Mouse (Mus musculus) heart, adult 11 months (tissue): ENCODE results near the gene Focad.
A peak's percentile ranks its signal among the peaks of the same experiment; 100 is the strongest.

Source experiments
- DNase-seq: peaks from one replicate; pipeline ENCODE4 v3.0.0; 2022

Focad gene

DNA sequence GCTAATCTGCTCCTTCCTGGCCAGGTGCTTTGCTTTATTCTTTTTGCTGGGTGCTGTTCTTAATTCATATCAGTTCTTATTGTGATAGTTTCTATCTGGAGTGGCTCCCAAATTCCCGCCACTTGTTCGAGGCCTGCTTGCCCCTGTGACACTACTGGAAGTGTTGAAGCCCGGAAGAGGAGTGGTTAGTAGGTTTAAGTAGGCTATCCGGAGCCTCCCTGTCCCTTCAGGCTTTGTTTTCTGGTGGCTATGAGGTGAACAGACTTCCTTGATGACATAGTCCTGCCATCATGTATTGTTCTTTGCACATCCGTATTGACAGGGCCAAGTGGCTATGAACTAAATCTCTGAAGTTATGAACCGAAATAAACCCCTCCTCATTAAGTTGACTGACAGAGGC is 123.9 kb downstream of the Focad start:
- DNase-seq = peak; percentile 90

DNA sequence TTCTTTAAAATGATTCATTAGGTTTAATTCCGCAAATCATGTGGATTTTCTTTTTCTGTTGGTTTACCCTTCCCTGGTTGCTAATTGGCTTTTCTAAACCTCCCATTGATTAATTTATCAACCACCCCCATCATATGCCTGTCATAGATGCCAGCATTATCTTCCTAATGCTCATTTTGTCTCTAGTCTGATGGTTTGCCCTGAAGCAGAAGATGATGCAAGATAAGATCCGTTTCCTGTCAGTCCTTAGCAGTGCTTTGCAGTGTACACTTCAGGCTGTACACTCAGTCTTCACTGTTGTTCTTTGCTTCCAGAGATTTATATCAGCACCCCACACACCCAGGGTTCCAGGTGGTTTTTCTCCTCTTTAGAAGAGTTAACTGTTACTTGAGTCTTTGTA is 124.4 kb downstream of the Focad start:
- no peak for DNase-seq

DNA sequence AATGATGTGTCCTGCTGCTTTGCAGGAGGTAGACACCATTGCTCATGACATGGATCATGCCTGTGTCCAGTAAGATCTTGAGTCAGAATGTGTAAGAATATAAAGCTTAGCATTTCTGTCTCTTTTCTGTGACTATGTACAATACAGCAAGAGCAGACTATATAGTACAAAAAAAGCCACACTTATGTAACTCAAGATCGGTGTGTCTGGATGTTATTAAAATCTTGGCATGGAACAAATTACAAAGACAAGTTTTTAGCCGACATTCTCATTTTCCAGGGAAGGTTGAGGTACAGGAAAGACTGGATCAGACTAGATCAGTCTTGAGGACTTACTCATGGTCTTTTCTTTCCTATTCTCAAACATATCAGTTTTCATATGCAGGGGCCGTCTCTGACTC is 136.9 kb downstream of the Focad start:
- no peak for DNase-seq

DNA sequence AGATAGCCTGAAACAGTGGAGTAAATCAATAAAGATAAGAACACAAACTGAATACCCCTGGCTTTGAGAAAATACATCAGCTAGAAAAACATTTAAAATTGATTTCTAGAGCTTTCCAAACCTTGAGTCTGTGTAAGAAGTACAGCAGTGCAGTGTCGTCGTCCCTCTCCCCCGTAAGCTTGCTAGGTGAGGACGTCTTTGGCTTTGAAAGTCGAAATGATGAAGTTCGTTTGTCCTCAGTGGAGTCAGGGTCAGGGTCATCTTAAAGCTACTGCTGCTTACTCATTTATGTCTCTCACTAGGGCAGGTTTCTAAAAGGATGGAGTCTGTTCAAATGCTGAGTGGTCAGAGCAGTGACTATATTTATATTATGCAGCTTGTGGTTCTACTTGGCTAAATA is 141.5 kb downstream of the Focad start:
- peak; percentile 56 for DNase-seq

DNA sequence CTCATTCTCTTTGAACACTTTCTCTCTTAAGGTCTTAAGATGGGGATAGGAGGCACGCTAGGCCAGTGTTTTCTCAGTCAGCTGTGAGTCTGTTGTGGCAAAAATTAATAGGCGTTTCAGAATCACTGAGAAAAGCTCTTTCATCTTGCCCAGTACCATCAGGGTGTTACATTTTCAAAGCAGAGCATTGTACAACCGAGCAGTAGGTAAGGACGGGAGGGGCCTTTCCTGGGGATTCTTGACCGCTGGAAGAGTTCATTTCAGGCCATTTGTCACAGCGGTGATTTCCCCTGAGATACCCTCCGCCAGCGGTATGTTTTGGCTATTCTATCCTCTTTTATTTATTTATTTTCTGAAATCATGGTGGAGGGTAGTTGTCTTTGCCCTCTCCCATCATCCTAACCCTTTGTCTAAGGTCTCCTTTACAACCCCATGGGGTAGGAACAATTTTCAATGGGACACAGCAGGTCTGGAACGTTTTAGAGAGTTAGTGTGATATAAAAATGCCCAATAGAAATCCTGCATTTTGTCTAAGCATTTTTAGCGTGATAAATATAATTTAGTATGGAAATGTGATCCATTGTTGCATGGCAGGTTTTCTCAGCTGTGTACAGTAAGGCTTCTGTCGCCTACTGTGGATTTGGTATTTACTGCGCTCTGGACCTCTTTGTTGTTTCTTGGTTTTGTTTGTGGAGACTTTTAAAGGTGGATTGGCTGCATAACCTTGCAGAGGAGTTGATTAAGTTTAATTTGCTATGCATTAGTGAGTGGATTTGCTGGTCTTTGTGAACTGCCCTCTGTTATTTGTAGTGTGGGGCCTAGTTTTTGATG is 142.7 kb downstream of the Focad start:
- peak; percentile 74 for DNase-seq

DNA sequence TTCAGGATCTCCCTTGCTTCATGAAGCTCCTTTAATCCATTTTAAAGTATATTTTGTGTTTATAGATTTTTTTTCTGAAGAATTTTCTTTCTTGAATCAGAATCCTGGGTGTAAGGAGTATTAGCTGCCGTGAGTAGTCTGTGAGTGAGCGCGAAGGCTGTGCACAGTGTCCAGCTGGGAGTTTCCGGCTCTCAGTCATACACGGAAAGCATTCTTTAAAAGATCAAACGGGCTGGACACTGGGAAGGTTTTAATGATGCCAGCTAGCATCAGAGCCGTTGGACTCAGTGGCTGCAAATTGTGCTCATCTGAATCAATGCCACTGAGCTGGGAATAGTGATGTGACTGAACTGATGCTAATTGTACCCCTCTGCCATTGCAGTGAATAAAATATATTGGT is 143.9 kb downstream of the Focad start:
- DNase-seq = peak; percentile 68

DNA sequence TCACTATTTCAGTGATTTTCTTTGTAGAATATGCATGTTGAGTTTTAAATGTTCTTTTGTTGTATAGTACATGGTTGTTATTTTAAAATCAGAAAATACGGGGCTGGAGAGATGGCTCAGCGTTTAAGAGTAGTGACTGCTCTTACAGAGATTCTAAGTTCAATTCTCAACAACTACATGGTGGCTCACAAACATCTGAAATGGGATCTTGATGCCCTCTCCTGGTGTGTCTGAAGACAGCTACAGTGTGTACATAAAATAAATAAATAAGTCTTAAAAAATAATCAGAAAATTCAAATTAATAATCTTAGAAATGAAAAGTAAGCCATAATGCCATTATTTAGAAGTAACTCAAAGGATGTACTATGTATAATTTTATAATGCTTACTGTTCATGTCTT is 149.4 kb downstream of the Focad start:
- DNase-seq = no peak

DNA sequence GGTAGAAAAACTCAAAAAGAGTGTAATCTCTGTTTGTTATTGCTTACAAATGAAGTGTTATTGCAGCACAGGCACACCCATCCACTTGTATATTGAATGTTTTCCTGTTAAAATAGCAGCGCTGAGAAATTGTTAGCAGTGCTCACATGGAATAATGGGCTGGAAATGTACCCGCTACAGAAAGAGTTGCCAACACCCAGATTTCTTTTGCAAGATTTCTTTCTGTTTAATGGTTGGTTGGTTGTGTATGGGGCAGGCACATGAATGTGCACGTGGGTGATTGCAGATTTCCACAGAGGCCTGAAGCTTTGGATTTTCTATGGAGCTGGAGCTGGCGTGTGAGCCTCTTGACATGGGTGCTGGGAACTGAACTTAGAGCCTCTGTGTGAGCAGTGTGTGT is 151.1 kb downstream of the Focad start:
- DNase-seq = peak; percentile 79

DNA sequence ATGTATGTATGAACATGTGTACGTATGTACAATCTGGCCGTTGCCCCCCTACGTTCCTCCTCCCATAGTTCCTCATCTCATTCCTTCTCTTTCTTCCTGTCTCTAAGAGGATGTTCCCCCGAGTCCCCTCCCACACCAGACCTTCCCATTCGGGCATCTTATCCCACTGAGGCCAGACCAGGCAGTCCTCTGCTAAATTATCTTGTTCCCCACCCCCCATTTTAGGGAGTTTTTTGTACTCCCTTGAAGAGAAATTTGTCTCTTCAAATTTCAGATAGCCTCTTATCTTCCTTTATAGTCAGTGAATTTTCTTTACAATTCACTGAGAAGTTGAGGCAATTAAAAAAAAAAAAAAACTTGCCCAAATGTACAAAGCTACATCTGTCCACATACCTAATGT is 166.9 kb downstream of the Focad start:
- DNase-seq = no peak

DNA sequence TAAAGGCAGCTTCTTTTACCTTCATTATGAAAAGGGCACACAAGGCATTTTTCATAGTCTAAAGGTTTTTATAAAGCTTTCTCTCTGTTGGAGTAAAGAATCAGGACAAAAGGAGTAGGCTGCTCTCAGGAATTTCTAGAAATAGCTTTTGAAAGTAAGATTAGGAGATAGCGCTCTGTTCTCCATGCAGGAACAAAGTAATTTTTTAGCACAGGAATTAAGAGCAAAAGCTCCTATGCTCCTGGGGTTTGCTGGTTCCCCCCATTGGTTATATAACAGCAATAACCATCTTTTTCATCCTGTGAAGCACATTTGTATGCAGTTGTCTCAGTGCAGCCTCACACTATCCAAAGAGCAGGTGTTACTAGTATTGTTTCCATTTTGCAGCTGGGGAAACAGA is 170.1 kb downstream of the Focad start:
- no peak for DNase-seq

DNA sequence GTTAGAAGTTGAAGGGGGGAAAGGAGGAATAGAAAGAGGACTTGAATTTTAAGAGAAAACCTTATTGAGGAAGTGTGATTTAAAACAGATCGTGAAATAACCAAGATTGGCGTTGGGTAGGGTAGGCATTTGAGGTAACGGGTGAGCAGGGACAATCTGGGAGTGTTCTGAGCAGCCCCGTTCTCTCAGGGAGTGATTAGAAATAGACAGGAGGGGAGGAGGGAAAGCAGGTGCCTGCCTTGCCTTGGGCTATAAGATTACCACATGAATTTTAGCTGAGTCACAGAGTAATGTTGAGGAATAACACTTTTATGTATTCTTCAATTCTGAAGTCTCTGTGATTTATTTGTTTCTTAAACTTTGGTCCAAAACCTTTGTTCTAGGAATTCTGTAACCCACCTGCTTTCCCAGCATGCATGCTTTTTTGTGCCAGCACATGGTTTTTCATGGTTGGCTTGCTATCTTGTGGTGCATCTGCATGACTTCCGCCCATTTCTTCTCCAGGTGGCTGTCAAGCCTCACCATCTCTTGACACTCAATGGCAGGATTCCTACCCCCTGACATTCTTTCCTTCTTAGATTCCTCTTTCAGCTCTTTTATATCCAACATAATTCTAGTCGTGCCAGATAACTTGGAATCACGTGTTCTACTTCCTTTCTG is 176.1 kb downstream of the Focad start:
- no peak for DNase-seq

DNA sequence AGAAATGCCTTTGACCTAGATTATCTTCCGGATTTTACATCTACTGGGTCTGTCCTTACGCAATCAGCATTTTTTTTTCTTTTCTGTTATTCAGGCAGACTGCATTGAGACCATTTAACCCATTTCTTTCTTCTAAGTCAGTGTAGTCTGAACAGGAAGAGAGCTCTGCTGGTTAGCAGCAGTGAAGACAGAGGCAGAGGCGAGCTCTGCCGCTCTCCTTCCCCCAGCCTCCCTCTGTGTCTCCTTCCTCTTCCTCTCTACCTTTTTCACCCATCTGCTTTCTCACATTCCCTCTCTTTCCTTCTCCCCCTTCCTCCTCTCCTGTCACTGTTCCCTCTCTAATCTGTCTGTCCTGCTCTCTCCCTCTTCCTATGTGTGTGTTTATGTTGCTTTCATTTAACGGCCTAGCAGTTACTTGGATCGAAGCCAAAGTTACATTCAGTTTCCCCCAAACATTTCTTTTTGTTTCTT is 181.2 kb downstream of the Focad start:
- no peak for DNase-seq

DNA sequence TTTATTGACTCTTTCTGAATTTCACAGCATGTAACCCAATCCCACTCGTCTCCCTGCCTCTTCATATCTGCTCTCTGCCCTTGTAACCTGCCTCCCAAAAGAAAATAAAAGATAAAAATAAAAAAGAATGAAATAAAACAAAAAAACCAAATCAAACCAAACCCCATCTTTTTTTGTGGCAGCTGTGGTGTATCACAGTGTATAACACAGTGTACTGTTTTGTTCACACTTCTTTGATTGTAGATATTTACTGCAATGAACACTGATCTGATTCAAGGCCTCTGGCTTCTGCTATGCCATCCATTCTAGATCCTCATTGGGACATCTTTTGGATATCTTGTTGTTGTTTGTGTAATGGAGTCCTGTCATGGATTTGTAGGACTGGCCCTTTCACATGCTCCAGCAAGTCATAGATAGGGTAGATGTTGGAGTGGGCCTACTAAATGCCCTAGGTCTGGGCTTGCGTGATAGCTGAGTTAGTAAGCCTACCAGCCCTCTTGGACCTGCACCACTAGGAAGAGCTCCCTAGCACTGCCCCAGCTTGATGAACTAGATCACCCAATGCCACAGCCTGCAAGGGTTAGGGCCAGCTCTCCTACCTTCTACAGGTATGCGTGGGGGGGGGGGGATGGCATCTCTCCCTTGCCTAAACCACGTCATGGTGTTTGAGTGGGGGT is 181.8 kb downstream of the Focad start:
- no peak for DNase-seq

DNA sequence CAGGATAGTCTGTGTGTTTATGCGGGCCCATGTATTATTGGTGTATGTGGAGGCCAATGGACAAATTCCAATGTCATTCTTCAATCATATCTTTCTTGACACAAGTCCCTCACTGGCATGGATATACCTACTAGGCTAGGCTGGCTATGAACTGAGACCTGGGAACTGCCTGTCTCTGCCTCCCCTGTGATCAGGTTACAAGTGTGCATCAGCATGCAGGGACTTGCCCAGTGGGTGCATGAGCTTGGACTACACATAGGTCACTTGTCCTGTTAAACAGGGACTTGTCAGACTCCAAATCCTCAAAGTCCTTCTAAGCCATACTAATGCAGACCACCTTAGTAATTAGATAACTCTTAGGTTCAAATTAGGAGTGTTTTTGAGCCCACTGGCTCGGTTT is 184.1 kb downstream of the Focad start:
- no peak for DNase-seq

DNA sequence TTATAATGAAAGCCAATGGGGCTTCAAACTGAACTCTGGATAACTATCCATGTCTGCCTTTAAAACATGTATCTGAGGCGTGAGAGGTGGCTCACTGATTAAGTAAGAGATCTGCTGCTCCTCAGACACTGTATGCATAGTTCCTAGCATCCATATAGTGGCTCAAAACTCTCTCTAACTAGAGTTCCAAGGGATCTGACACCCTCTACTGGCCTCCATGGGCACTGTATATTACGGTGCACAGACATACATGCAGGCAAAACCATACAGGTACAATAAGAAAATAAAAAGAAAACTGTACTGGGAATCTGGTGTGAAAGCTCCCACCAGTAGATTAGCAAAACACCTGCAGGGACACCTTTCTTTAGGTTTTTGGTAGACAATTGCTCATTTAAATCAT is 186.1 kb downstream of the Focad start:
- DNase-seq = no peak

DNA sequence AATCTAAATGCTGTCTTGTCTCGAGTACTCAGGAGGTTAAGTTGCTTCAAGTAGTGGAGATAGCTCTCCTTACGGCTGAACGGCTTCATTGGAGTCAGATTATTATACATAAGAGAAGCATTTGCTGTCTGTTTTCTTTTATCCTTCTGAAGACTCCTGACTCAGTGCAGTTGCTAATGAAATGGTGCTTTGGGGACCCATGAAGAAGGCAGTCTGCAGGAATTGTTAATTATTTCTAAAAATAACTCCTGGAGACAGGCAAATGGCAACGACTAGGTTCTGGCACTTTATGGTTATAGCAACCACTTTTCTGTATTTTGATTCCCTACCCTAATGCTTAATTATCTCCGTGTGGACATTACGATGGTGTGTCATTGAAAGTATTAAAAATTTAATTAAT is 201.1 kb downstream of the Focad start:
- DNase-seq = no peak

DNA sequence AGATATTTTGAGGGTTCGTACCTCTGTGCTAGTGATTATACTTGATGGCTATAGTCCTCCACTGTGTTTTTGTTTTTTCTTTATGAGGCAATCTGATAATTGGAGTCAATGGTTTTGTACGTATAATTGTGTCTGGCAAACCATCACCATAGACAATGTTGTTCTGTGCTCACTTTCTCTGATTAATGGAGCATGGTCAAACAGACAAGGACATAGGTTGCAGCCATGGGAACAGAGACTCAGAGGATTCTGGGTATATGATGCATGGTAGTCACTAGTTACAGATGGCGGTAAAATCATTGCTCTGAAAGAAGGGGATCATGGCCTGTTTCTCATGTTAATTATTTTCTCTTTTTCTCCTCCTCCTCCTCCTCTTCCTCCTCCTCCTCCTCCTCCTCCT is 205.1 kb downstream of the Focad start:
- DNase-seq = no peak

DNA sequence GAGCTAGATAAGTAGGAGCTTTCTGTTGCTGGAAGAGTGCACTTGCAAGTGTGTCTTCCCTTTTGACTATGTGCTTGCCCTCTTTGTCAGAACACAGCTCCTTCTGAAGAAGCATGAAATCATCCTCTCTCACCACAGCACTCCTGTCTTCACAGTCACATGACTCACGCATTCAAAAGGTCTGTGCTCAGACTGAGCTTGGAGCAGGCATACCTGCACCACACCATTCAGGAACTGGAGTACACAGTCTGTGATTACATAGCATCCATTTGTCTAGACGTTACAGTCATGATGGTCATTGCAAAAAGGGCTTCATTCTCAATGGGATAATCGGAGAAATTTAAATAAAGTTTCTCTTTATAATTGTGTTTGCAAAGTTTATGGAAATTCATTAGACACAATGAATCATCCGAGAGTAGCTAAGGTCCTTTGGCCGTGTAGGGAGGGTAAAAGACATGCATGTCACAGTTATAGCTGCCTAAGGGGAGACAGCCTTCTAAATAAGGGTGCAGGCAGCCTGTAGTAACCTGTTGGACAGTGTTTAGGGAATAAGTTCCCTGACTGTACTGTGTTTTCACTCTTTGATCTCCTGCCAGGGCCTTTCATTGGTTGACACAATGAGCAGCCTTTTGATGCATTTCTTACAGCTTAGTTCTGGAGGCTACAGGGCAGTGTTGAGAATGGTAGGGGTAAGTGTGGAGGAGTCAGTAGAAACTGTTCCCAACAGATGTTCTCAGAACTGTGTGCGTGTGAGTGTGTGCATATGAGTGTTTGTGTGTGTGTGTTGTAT is 206.6 kb downstream of the Focad start:
- no peak for DNase-seq

DNA sequence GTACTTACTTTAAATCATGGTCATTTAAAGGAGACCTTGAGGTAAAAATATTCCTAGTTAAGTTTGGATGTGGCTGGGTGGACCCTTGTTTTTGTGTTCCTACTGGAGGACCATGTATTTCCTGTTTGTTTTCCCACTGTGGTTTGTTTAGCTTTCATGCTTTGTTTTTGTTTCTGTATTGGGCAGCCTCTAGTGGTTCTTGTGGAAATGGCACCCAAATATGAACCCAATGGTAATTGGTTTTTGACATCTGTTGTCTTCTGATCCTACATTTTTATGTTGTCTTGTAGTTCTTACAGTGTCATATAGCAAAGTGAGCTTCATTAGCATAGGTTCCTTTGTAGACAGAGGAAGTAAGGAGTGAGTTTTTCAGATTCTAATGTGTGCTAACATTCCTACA is 207.9 kb downstream of the Focad start:
- DNase-seq = no peak

DNA sequence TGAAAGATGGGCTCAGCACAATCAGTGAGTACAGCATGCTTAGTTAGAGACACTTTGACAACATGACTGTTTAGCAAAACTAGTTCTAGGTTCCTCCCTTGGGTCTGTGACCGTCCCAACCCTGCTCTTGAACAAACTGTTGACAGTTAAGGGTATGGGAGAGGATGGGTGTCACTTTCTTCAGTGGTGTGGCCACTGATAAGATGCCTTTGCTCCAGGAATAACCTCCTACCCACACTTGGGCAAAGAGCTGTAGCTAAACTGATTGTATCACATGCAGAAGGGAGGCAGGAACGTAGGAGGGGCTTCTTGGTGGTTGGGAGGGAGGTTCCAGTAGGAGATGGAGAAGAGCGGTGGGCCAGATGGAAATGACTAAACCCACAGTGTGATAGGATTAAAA is 213.3 kb downstream of the Focad start:
- DNase-seq = no peak

DNA sequence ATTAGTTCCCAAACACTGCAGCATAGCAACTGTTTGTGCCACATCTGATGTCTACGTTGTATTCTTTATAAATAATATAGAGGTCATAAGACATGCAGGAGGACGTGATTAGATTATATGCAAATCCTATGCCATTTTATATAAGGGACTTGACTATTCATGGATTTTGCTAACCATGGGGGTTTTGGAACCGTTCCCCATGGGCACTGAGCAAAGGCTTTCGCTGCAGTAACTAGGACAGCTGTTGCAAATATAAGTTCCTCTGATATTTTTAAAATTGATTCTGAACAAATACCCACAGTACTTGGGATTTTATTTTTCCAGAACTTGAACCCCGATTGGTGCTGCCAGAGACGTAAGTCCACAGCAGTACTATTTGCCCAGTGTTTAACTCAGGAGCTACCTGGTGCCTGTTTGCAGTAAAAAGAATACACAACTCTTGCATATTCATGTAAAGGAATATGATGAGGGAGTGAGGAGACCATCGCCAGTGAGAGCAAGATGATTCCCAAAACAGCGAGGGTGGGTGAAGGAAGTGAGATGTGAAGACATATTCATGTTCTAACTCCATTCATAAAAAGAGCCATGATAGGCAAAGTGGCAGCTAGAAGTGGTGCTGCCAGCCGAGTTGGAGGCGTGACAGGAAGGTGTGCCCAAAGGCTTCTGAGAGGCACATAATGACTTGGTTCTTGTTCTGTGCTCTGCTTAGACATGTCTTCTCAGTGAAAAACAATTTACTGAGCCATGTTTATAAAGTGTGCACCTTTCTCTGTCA is 214.1 kb downstream of the Focad start:
- DNase-seq = no peak

DNA sequence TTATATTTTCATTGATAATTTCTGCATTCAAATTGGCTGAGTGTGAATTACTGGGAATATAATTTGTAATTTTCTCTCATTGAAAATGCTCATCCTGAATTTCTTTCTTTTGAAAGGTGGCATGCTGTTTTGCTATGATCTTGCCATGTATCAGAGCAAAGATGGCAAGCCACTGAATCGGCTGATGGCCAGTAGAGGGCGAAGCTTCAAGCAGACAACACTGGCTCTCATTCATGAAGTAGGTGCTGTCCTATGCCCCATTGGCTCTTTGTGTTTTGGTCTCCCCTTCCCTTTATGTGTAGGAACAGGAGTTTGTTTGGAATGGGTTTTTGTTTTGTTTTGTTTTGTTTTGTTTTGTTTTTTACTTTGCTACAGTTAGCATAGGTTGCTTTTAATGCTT is 215.2 kb downstream of the Focad start:
- DNase-seq = no peak
